Mouse (Mus musculus): ENCODE results near the gene Skp1a. TPM values are rescaled to one million over a fixed set of nuclear protein-coding genes. Genes with fewer than 3 reads are reported as not detected.

The Skp1a gene
- polyA plus RNA-seq, 1 experiment from 2014 or later = 1,145 TPM

- Histone ChIP-seq H3K27me3 (peaks cover 11% of the 10 kb centered on the region; the same call in 1 of the 2 replicates), H3K4me1 (peaks cover 21% of the 10 kb centered on the region), H3K9me3 (replicated peaks) (no peaks in the 10 kb centered on the region), H3K27ac (no peak overlapping the region), H3K36me3 (ENCODE audit: poor library complexity, severe bottlenecking) (no peaks in the 10 kb centered on the region), H3K4me2 (no peak overlapping the region), H3K9ac (no peak overlapping the region), H3K4me3 (no peak overlapping the region)
- 86% methylated on average over 7 of the region's 7 CpGs for WGBS
- ATAC-seq = no peak
Observed at GRCm38 (mm10) chr11:52228722-52229448, 2.9 kb upstream of the Skp1a start.

- ATAC-seq = no peak
- WGBS = 62% methylated on average over 5 of the region's 5 CpGs
Observed at GRCm38 (mm10) chr11:52230694-52231093, 1.1 kb upstream of the Skp1a start.

GRCm38 (mm10) chr11:52233043-52233653 lies 1.4 kb downstream of the Skp1a start:
- H3K4me2 ChIP-seq = peak overlapping the region; percentile 83
- peaks cover 30% of the 10 kb centered on the region for H3K4me1 ChIP-seq
- H3K36me3 ChIP-seq (ENCODE audit: poor library complexity, severe bottlenecking) = peaks cover 27% of the 10 kb centered on the region
- H3K27ac ChIP-seq = no peak overlapping the region
- 35% methylated on average over 3 of the region's 3 CpGs for WGBS
- ATAC-seq = no peak
- no peaks in the 10 kb centered on the region for H3K9me3 ChIP-seq (replicated peaks)
- peak overlapping the region; percentile 99 for H3K4me3 ChIP-seq
- H3K27me3 ChIP-seq = no peaks in the 10 kb centered on the region
- H3K9ac ChIP-seq = peak overlapping the region; percentile 99

More at GRCm38 (mm10) chr11:52230694-52231093, 1.1 kb upstream of the Skp1a start:
- Histone ChIP-seq H3K4me3 (peak overlapping the region; percentile 99), H3K27me3 (no peaks in the 10 kb centered on the region), H3K4me2 (peak overlapping the region; percentile 83), H3K9ac (peak overlapping the region; percentile 99; the same call in 1 of the 2 replicates), H3K9me3 (replicated peaks) (no peaks in the 10 kb centered on the region), H3K36me3 (ENCODE audit: poor library complexity, severe bottlenecking) (peaks cover 2% of the 10 kb centered on the region), H3K27ac (no peak overlapping the region), H3K4me1 (peaks cover 30% of the 10 kb centered on the region)

- Histone ChIP-seq H3K27ac (no peak overlapping the region), H3K9me3 (replicated peaks) (no peaks in the 10 kb centered on the region), H3K36me3 (ENCODE audit: poor library complexity, severe bottlenecking) (peaks cover 34% of the 10 kb centered on the region), H3K4me3 (peak overlapping the region; percentile 99; the same call in 1 of the 2 replicates), H3K4me2 (peak overlapping the region; percentile 83), H3K27me3 (no peaks in the 10 kb centered on the region), H3K4me1 (peaks cover 30% of the 10 kb centered on the region), H3K9ac (no peak overlapping the region; the same call in 1 of the 2 replicates)
- no peak for ATAC-seq
- 94% methylated on average over 1 of the region's 1 CpGs for WGBS
Observed at GRCm38 (mm10) chr11:52233906-52234305, 2.1 kb downstream of the Skp1a start.

- no peaks in the 10 kb centered on the region for H3K27me3 ChIP-seq
- peaks cover 30% of the 10 kb centered on the region for H3K4me1 ChIP-seq
- no peak for ATAC-seq
- H3K9me3 ChIP-seq (replicated peaks) = no peaks in the 10 kb centered on the region
- no peak overlapping the region for H3K4me3 ChIP-seq
- peaks cover 39% of the 10 kb centered on the region for H3K36me3 ChIP-seq (ENCODE audit: poor library complexity, severe bottlenecking)
- peak overlapping the region; percentile 83 for H3K4me2 ChIP-seq
- H3K9ac ChIP-seq = no peak overlapping the region
- H3K27ac ChIP-seq = no peak overlapping the region
Observed at GRCm38 (mm10) chr11:52234509-52234908, 2.7 kb downstream of the Skp1a start.

- Histone ChIP-seq H3K4me3 (no peak overlapping the region), H3K4me1 (no peaks in the 10 kb centered on the region), H3K4me2 (no peak overlapping the region), H3K9ac (no peak overlapping the region), H3K27ac (no peak overlapping the region), H3K36me3 (ENCODE audit: poor library complexity, severe bottlenecking) (peaks cover 79% of the 10 kb centered on the region), H3K27me3 (no peaks in the 10 kb centered on the region), H3K9me3 (replicated peaks) (no peaks in the 10 kb centered on the region)
- no peak for ATAC-seq
- WGBS = 88% methylated on average over 4 of the region's 4 CpGs
Observed at GRCm38 (mm10) chr11:52240898-52241542, 9.2 kb downstream of the Skp1a start.

GRCm38 (mm10) chr11:52249452-52249851 lies 17.7 kb downstream of the Skp1a start:
- 81% methylated on average over 2 of the region's 2 CpGs for WGBS
- Histone ChIP-seq H3K4me2 (no peak overlapping the region), H3K4me3 (no peak overlapping the region), H3K4me1 (no peaks in the 10 kb centered on the region), H3K36me3 (ENCODE audit: poor library complexity, severe bottlenecking) (peaks cover 63% of the 10 kb centered on the region), H3K27ac (no peak overlapping the region), H3K9ac (no peak overlapping the region), H3K9me3 (replicated peaks) (no peaks in the 10 kb centered on the region), H3K27me3 (no peaks in the 10 kb centered on the region)
- ATAC-seq = no peak

- ATAC-seq = no peak
Observed at GRCm38 (mm10) chr11:52251770-52252169, 20.0 kb downstream of the Skp1a start.

GRCm38 (mm10) chr11:52252692-52253091 lies 20.9 kb downstream of the Skp1a start:
- Histone ChIP-seq H3K36me3 (ENCODE audit: poor library complexity, severe bottlenecking) (peaks cover 44% of the 10 kb centered on the region), H3K27ac (no peak overlapping the region), H3K4me2 (no peak overlapping the region), H3K4me3 (no peak overlapping the region), H3K9me3 (replicated peaks) (no peaks in the 10 kb centered on the region), H3K27me3 (no peaks in the 10 kb centered on the region), H3K4me1 (no peaks in the 10 kb centered on the region), H3K9ac (no peak overlapping the region)
- 86% methylated on average over 1 of the region's 1 CpGs for WGBS
- no peak for ATAC-seq

More at GRCm38 (mm10) chr11:52251770-52252169, 20.0 kb downstream of the Skp1a start:
- Histone ChIP-seq H3K27ac (no peak overlapping the region), H3K4me1 (no peaks in the 10 kb centered on the region), H3K36me3 (ENCODE audit: poor library complexity, severe bottlenecking) (peaks cover 46% of the 10 kb centered on the region), H3K27me3 (no peaks in the 10 kb centered on the region), H3K4me2 (no peak overlapping the region), H3K4me3 (no peak overlapping the region), H3K9me3 (replicated peaks) (no peaks in the 10 kb centered on the region), H3K9ac (no peak overlapping the region)
- 78% methylated on average over 5 of the region's 5 CpGs for WGBS

GRCm38 (mm10) chr11:52253674-52254375 lies 22.0 kb downstream of the Skp1a start:
- no peaks in the 10 kb centered on the region for H3K9me3 ChIP-seq (replicated peaks)
- peak; percentile 72 for ATAC-seq
- no peak overlapping the region for H3K4me2 ChIP-seq
- H3K9ac ChIP-seq = no peak overlapping the region
- peaks cover 43% of the 10 kb centered on the region for H3K36me3 ChIP-seq (ENCODE audit: poor library complexity, severe bottlenecking)
- H3K27me3 ChIP-seq = no peaks in the 10 kb centered on the region
- H3K4me1 ChIP-seq = no peaks in the 10 kb centered on the region
- 65% methylated on average over 11 of the region's 11 CpGs for WGBS
- H3K4me3 ChIP-seq = no peak overlapping the region
- no peak overlapping the region for H3K27ac ChIP-seq

GRCm38 (mm10) chr11:52255077-52255476 lies 23.3 kb downstream of the Skp1a start:
- Histone ChIP-seq H3K4me2 (no peak overlapping the region), H3K27ac (no peak overlapping the region), H3K36me3 (ENCODE audit: poor library complexity, severe bottlenecking) (peaks cover 33% of the 10 kb centered on the region), H3K27me3 (no peaks in the 10 kb centered on the region), H3K9ac (no peak overlapping the region), H3K4me3 (no peak overlapping the region), H3K4me1 (no peaks in the 10 kb centered on the region), H3K9me3 (replicated peaks) (no peaks in the 10 kb centered on the region)
- no peak for ATAC-seq
- 91% methylated on average over 8 of the region's 8 CpGs for WGBS

- Histone ChIP-seq H3K4me2 (no peak overlapping the region), H3K4me3 (no peak overlapping the region), H3K27me3 (no peaks in the 10 kb centered on the region), H3K9ac (no peak overlapping the region), H3K4me1 (no peaks in the 10 kb centered on the region), H3K36me3 (ENCODE audit: poor library complexity, severe bottlenecking) (peaks cover 22% of the 10 kb centered on the region), H3K27ac (no peak overlapping the region), H3K9me3 (replicated peaks) (no peaks in the 10 kb centered on the region)
- WGBS = 84% methylated on average over 3 of the region's 3 CpGs
- no peak for ATAC-seq
Observed at GRCm38 (mm10) chr11:52257376-52257775, 25.6 kb downstream of the Skp1a start.
